Mouse (Mus musculus) stomach, embryonic 15.5 days (tissue): ENCODE measurements around the gene Ajm1. TPM values are rescaled to one million over a fixed set of nuclear protein-coding genes. Genes with fewer than 3 reads are reported as not detected.
"Not testable (repeated sequence)": the region's sequence is repeated elsewhere in the genome, so short reads cannot be mapped to it uniquely, and the experiment has no call there.

ENCODE experiments used
- ATAC-seq: fragments of 200-750 bp; cut with Nextera tagmentation; 2 replicates; pipeline ENCODE4 v1.8.0; 2017; ENCODE audit warnings: low read depth, moderate number of reproducible peaks, moderate TSS enrichment; ENCODE audit not compliant: insufficient read depth, low FRiP score
- H3K27ac ChIP-seq: fragments of 300-500 bp; sonication (generic); 2 replicates; pipeline ENCODE4 v1.5.1; 2015; ENCODE audit warnings: mild to moderate bottlenecking, inconsistent platforms
- H3K27me3 ChIP-seq: fragments of 300-500 bp; sonication (generic); replicated peaks from 2 replicates; pipeline ENCODE4 v1.6.1; 2015; ENCODE audit warnings: inconsistent platforms
- H3K36me3 ChIP-seq: fragments of 300-500 bp; sonication (generic); 2 replicates; pipeline ENCODE4 v1.6.1; 2015; ENCODE audit warnings: inconsistent platforms
- H3K4me1 ChIP-seq: fragments of 300-500 bp; sonication (generic); 2 replicates; pipeline ENCODE4 v1.6.1; 2015; ENCODE audit warnings: inconsistent platforms
- H3K4me2 ChIP-seq: fragments of 300-500 bp; sonication (generic); 2 replicates; pipeline ENCODE4 v1.6.1; 2015; ENCODE audit warnings: mild to moderate bottlenecking, inconsistent platforms
- H3K4me3 ChIP-seq: fragments of 300-500 bp; sonication (generic); replicated peaks from 2 replicates; pipeline ENCODE4 v1.5.1; 2015; ENCODE audit warnings: inconsistent platforms
- H3K9ac ChIP-seq: fragments of 300-500 bp; sonication (generic); 2 replicates; pipeline ENCODE4 v1.6.1; 2015; ENCODE audit warnings: inconsistent platforms
- H3K9me3 ChIP-seq: fragments of 300-500 bp; sonication (generic); 2 replicates; pipeline ENCODE4 v1.6.1; 2016; ENCODE audit warnings: inconsistent platforms
- WGBS: fragments of 180-500 bp; shearing (Covaris S2); methylation state at CpG from one replicate; pipeline ENCODE4 v1.1.7; 2015; 5-methylcytosine and 5-hydroxymethylcytosine counted together
- polyA plus RNA-seq: library from polyadenylated mRNA; unstranded; fragments of >200 nt; fragmentation: Nextera tagmentation; extraction: Ambion mirVana; gene quantifications from 2 replicates; pipeline ENCODE4 v1.2.1, GENCODE M21; 2015

The Ajm1 gene
- polyA plus RNA-seq, 1 experiment from 2014 or later: 1.0 TPM

- H3K4me2 ChIP-seq: peak within 1 kb of the TSS; percentile 88
- WGBS: under 1% methylated on average over 61 of the region's 61 CpGs
- H3K9ac ChIP-seq: peak within 1 kb of the TSS; percentile 97
- H3K9me3 ChIP-seq: no peaks in the 10 kb centered on the region
- H3K36me3 ChIP-seq: peaks cover 21% of the 10 kb centered on the region
- peak within 1 kb of the TSS; percentile 91 for H3K4me3 ChIP-seq
- peak; percentile 97 for ATAC-seq
- no peaks in the 10 kb centered on the region for H3K27me3 ChIP-seq
- H3K27ac ChIP-seq: peak within 1 kb of the TSS; percentile 72
- peaks cover 14% of the 10 kb centered on the region for H3K4me1 ChIP-seq
Measured at GRCm38 (mm10) chr2:25557221-25557963, 24.2 kb downstream of the Ajm1 start, which contains the start of gene Edf1. TSS of gene Edf1 (plus strand) at chr2:25557847.

DNA sequence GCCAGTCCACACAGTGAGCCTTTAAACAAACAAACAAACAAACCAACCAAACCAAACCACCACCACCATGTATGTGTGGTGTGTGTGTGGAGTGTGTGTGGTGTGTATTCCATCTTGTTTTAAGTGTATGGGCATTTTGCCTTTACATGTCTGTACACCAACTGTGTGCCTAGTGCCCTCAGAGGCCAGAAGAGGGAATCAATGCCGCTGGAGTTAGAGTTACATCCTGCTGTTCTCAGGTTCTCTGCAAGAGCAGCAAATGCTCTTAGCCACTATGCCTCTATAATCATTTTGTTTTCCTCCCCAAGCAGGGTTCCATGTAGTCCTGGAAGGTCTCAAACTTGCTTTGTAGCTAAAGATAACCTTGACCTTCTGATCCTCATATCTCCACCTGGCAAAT is 25.3 kb downstream of the Ajm1 start:
- ATAC-seq: no peak
- peaks cover 14% of the 10 kb centered on the region for H3K4me1 ChIP-seq
- no peaks in the 10 kb centered on the region for H3K9me3 ChIP-seq
- no peak overlapping the region for H3K9ac ChIP-seq
- no peak overlapping the region for H3K4me3 ChIP-seq
- H3K36me3 ChIP-seq: peaks cover 10% of the 10 kb centered on the region
- H3K27ac ChIP-seq: no peak overlapping the region
- no peaks in the 10 kb centered on the region for H3K27me3 ChIP-seq
- H3K4me2 ChIP-seq: no peak overlapping the region
- 56% methylated on average over 1 of the region's 1 CpGs for WGBS

DNA sequence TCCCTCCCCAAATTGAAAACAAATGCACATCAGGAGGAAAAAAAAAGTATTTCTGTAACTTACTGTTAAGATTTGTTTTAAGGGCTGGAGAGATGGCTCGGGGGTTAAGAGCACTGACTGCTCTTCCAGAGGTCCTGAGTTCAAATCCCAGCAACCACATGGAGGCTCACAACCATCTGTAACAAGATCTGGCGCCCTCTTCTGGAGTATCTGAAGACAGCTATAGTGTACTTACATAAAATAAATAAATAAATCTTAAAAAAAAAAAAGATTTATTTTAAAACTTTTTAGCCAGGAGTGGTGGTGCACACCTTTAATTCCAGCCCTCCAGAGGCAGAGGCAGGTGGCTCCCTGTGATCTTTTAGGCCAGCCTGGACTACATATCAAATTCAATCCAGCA is 26.1 kb downstream of the Ajm1 start:
- H3K36me3 ChIP-seq, ATAC-seq, H3K4me3 ChIP-seq, H3K9me3 ChIP-seq, H3K4me2 ChIP-seq, H3K9ac ChIP-seq, H3K27ac ChIP-seq, H3K27me3 ChIP-seq: not testable (repeated sequence)
- peaks cover 14% of the 10 kb centered on the region for H3K4me1 ChIP-seq
- 58% methylated on average over 2 of the region's 2 CpGs for WGBS

- 85% methylated on average over 4 of the region's 4 CpGs for WGBS
Measured at GRCm38 (mm10) chr2:25553171-25553786, 28.3 kb downstream of the Ajm1 start.

GRCm38 (mm10) chr2:25551186-25551585 is 30.4 kb downstream of the Ajm1 start:
- ATAC-seq: no peak
- no peak overlapping the region for H3K27ac ChIP-seq
- no peak overlapping the region for H3K4me3 ChIP-seq
- no peaks in the 10 kb centered on the region for H3K9me3 ChIP-seq
- H3K9ac ChIP-seq: no peak overlapping the region
- H3K4me2 ChIP-seq: no peak overlapping the region
- H3K4me1 ChIP-seq: 0 out of 2 replicates have a peak, but pooled peaks cover under 1% of the 10 kb centered on the region
- H3K36me3 ChIP-seq: no peaks in the 10 kb centered on the region
- H3K27me3 ChIP-seq: no peaks in the 10 kb centered on the region
- WGBS: 26% methylated on average over 5 of the region's 5 CpGs

More at GRCm38 (mm10) chr2:25553171-25553786, 28.3 kb downstream of the Ajm1 start:
- H3K9ac ChIP-seq, H3K9me3 ChIP-seq, H3K4me1 ChIP-seq, H3K4me3 ChIP-seq, ATAC-seq, H3K4me2 ChIP-seq, H3K27ac ChIP-seq, H3K36me3 ChIP-seq, H3K27me3 ChIP-seq: not testable (repeated sequence)

- H3K27me3 ChIP-seq: no peaks in the 10 kb centered on the region
Measured at GRCm38 (mm10) chr2:25549021-25549991, 32.3 kb downstream of the Ajm1 start.

DNA sequence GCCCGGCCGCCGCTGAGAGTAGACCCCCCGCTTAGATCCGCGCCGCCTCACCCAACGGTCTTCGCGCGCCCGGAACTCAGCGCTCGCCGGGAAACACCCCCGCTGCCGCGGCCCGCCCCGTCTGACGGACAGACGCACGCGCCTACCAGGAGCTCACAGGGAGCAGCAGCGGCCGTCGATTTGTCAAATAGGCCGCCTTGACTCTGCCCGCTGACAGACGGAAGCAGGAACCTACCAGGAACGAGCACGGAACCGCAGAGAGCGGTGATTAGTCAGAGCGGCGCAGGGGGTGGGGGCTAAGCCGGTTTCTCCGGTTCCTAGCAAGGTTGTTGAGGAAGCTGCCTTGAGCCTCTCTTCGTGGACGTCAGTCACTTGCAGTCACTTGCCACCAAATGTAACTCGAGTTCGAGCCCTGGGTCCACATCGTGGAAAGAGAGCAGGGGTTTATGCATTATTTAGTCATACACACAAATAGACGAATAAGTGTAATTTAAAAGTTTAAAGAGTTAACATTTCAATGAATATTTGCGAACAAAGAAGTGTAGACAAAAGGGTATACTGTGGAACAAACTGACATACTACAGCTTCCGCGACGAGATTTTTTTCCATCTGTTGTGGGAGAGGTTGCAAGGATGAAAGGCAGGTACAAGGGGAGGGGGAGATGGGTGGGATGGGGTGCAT is 34.6 kb downstream of the Ajm1 start, which contains the start of gene Traf2:
Gene Traf2, minus strand, starts transcription at position 130 of the 681 bp plus-strand sequence.
- H3K4me2 ChIP-seq: peak within 1 kb of the TSS; percentile 71
- no peaks in the 10 kb centered on the region for H3K27me3 ChIP-seq
- peak within 1 kb of the TSS; percentile 82 for H3K4me3 ChIP-seq
- no peaks in the 10 kb centered on the region for H3K36me3 ChIP-seq
- ATAC-seq: peak; percentile 99
- 3% methylated on average over 48 of the region's 48 CpGs for WGBS
- peak within 1 kb of the TSS; percentile 76; the same call in 1 of the 2 replicates for H3K27ac ChIP-seq
- peaks cover 7% of the 10 kb centered on the region; the same call in 1 of the 2 replicates for H3K4me1 ChIP-seq
- no peaks in the 10 kb centered on the region for H3K9me3 ChIP-seq
- peak within 1 kb of the TSS; percentile 76 for H3K9ac ChIP-seq

More at GRCm38 (mm10) chr2:25549021-25549991, 32.3 kb downstream of the Ajm1 start:
- Histone ChIP-seq H3K27ac (no peak overlapping the region), H3K4me1 (peaks cover 7% of the 10 kb centered on the region; the same call in 1 of the 2 replicates), H3K4me3 (no peak overlapping the region), H3K36me3 (no peaks in the 10 kb centered on the region), H3K9ac (no peak overlapping the region), H3K9me3 (no peaks in the 10 kb centered on the region), H3K4me2 (no peak overlapping the region)
- 74% methylated on average over 9 of the region's 9 CpGs for WGBS
- no peak for ATAC-seq

- no peaks in the 10 kb centered on the region for H3K9me3 ChIP-seq
- peak overlapping the region; percentile 82 for H3K4me3 ChIP-seq
- peak; percentile 69 for ATAC-seq
- peaks cover 7% of the 10 kb centered on the region; the same call in 1 of the 2 replicates for H3K4me1 ChIP-seq
- peak overlapping the region; percentile 76 for H3K9ac ChIP-seq
- H3K36me3 ChIP-seq: no peaks in the 10 kb centered on the region
- peak overlapping the region; percentile 71 for H3K4me2 ChIP-seq
- 5% methylated on average over 43 of the region's 43 CpGs for whole genome bisulfite sequencing
- H3K27ac ChIP-seq: peak overlapping the region; percentile 76; the same call in 1 of the 2 replicates
- no peaks in the 10 kb centered on the region for H3K27me3 ChIP-seq
Measured at GRCm38 (mm10) chr2:25545996-25546810, 35.4 kb downstream of the Ajm1 start.

GRCm38 (mm10) chr2:25541644-25542367 is 39.8 kb downstream of the Ajm1 start:
- no peak overlapping the region for H3K4me3 ChIP-seq
- 77% methylated on average over 10 of the region's 10 CpGs for WGBS
- H3K36me3 ChIP-seq: peaks cover 12% of the 10 kb centered on the region
- no peaks in the 10 kb centered on the region for H3K27me3 ChIP-seq
- no peak for ATAC-seq
- no peaks in the 10 kb centered on the region for H3K9me3 ChIP-seq
- no peak overlapping the region for H3K4me2 ChIP-seq
- no peak overlapping the region for H3K9ac ChIP-seq
- H3K4me1 ChIP-seq: peaks cover 7% of the 10 kb centered on the region; the same call in 1 of the 2 replicates
- H3K27ac ChIP-seq: no peak overlapping the region

GRCm38 (mm10) chr2:25540541-25540948 is 41.0 kb downstream of the Ajm1 start:
- 87% methylated on average over 4 of the region's 4 CpGs for WGBS
- no peak for ATAC-seq
- Histone ChIP-seq H3K36me3 (peaks cover 20% of the 10 kb centered on the region), H3K4me2 (no peak overlapping the region), H3K4me3 (no peak overlapping the region), H3K9ac (no peak overlapping the region), H3K27ac (no peak overlapping the region), H3K9me3 (no peaks in the 10 kb centered on the region), H3K27me3 (no peaks in the 10 kb centered on the region), H3K4me1 (no peaks in the 10 kb centered on the region)
